Mouse (Mus musculus): ENCODE data around the gene Cysrt1. TPM values are rescaled to one million over a fixed set of nuclear protein-coding genes. Genes with fewer than 3 reads are reported as not detected.
A peak's percentile ranks its signal among the peaks of the same experiment; 100 is the strongest.

The Cysrt1 gene
- polyA plus RNA-seq, 1 experiment from 2014 or later = not detected

- H3K9ac ChIP-seq = no peak overlapping the region
- no peak overlapping the region for H3K27ac ChIP-seq
- H3K4me2 ChIP-seq (replicated peaks) = no peak overlapping the region
- no peak for ATAC-seq (ENCODE audit: insufficient number of reproducible peaks, insufficient read depth, low FRiP score, low TSS enrichment)
- H3K4me3 ChIP-seq = no peak overlapping the region
- peaks cover 21% of the 10 kb centered on the region; the same call in 1 of the 2 replicates for H3K27me3 ChIP-seq
- H3K9me3 ChIP-seq = no peaks in the 10 kb centered on the region
- 44% methylated on average over 12 of the region's 12 CpGs for WGBS
- no peaks in the 10 kb centered on the region for H3K4me1 ChIP-seq
- H3K36me3 ChIP-seq = no peaks in the 10 kb centered on the region
Measured at GRCm38 (mm10) chr2:25231038-25231437, 11.2 kb downstream of the Cysrt1 start.

DNA sequence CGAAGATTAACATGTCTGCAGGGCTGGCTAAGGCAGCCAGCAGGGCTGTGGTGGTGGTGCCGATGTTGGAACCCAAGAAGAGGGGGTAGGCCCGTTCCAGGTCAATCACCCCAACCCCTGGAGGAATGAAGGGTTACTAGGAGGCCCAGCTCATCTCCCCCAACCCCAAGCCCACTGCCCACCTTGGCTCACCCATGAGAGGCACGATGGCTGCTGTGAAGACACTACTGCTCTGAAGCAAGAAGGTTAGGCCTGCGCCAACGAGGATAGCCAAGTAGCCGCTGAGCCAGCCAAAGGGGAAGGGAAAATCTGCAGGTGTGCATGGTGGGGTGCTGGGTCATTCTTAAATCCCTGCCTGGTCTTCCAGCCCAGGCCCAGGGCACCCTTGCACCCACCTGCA lies 11.7 kb downstream of the Cysrt1 start:
- no peaks in the 10 kb centered on the region for H3K9me3 ChIP-seq
- ATAC-seq (ENCODE audit: insufficient number of reproducible peaks, insufficient read depth, low FRiP score, low TSS enrichment) = no peak
- WGBS = 89% methylated on average over 7 of the region's 7 CpGs

DNA sequence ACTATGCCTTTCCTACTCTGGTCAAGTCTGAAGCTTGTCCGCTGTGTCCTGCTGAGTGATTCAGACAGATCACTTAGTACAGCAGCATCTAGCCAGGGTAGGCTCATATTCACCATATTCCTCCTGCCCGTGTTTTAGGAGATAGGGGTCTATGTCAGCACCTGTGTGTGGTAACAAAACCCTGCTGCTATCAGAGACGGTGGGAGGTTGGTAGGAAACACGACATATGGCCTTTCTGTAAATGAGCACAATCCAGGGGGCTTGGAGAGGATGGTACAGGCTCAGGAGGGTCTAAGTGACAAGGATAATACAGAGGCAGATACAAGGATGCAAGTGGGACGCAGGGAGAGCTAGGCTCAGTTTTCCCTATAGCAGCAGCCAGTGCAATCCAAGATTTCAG lies 12.7 kb downstream of the Cysrt1 start:
- WGBS = 76% methylated on average over 5 of the region's 5 CpGs
- Histone ChIP-seq H3K4me3 (no peak overlapping the region), H3K36me3 (no peaks in the 10 kb centered on the region), H3K27ac (no peak overlapping the region), H3K9ac (no peak overlapping the region), H3K4me1 (0 out of 2 replicates have a peak, but pooled peaks cover 4% of the 10 kb centered on the region), H3K4me2 (replicated peaks) (no peak overlapping the region), H3K27me3 (peaks cover 13% of the 10 kb centered on the region; the same call in 1 of the 2 replicates), H3K9me3 (no peaks in the 10 kb centered on the region)
- ATAC-seq (ENCODE audit: insufficient number of reproducible peaks, insufficient read depth, low FRiP score, low TSS enrichment) = no peak

More for the DNA sequence above, 11.7 kb downstream of the Cysrt1 start:
- Histone ChIP-seq H3K4me3 (no peak overlapping the region), H3K9ac (no peak overlapping the region), H3K4me2 (replicated peaks) (no peak overlapping the region), H3K36me3 (no peaks in the 10 kb centered on the region), H3K4me1 (0 out of 2 replicates have a peak, but pooled peaks cover 2% of the 10 kb centered on the region), H3K27ac (no peak overlapping the region), H3K27me3 (peaks cover 17% of the 10 kb centered on the region; the same call in 1 of the 2 replicates)

GRCm38 (mm10) chr2:25228995-25229530 lies 13.2 kb downstream of the Cysrt1 start:
- no peak overlapping the region for H3K27ac ChIP-seq
- no peaks in the 10 kb centered on the region for H3K36me3 ChIP-seq
- no peaks in the 10 kb centered on the region for H3K9me3 ChIP-seq
- no peak overlapping the region for H3K4me3 ChIP-seq
- H3K27me3 ChIP-seq = peaks cover 13% of the 10 kb centered on the region; the same call in 1 of the 2 replicates
- H3K9ac ChIP-seq = no peak overlapping the region
- 69% methylated on average over 6 of the region's 6 CpGs for WGBS
- 0 out of 2 replicates have a peak, but pooled peaks cover 4% of the 10 kb centered on the region for H3K4me1 ChIP-seq
- ATAC-seq (ENCODE audit: insufficient number of reproducible peaks, insufficient read depth, low FRiP score, low TSS enrichment) = no peak
- no peak overlapping the region; the same call in 1 of the 2 replicates for H3K4me2 ChIP-seq (replicated peaks)

GRCm38 (mm10) chr2:25228431-25228889 lies 13.8 kb downstream of the Cysrt1 start:
- Histone ChIP-seq H3K4me3 (peak overlapping the region; percentile 2; the same call in 1 of the 2 replicates), H3K27me3 (peaks cover 13% of the 10 kb centered on the region; the same call in 1 of the 2 replicates), H3K4me2 (replicated peaks) (peak overlapping the region; percentile 30), H3K9me3 (no peaks in the 10 kb centered on the region), H3K36me3 (no peaks in the 10 kb centered on the region), H3K9ac (no peak overlapping the region), H3K4me1 (peaks cover 7% of the 10 kb centered on the region), H3K27ac (no peak overlapping the region)
- ATAC-seq (ENCODE audit: insufficient number of reproducible peaks, insufficient read depth, low FRiP score, low TSS enrichment) = no peak
- WGBS = under 1% methylated on average over 7 of the region's 7 CpGs

- Histone ChIP-seq H3K4me1 (peaks cover 11% of the 10 kb centered on the region), H3K27me3 (peaks cover 12% of the 10 kb centered on the region; the same call in 1 of the 2 replicates), H3K4me3 (no peak overlapping the region), H3K4me2 (replicated peaks) (no peak overlapping the region), H3K9me3 (no peaks in the 10 kb centered on the region), H3K9ac (no peak overlapping the region), H3K36me3 (no peaks in the 10 kb centered on the region), H3K27ac (no peak overlapping the region)
- whole genome bisulfite sequencing = 91% methylated on average over 4 of the region's 4 CpGs
- no peak for ATAC-seq (ENCODE audit: insufficient number of reproducible peaks, insufficient read depth, low FRiP score, low TSS enrichment)
Measured at GRCm38 (mm10) chr2:25227406-25227805, 14.8 kb downstream of the Cysrt1 start.

GRCm38 (mm10) chr2:25226864-25227263 lies 15.4 kb downstream of the Cysrt1 start:
- Histone ChIP-seq H3K4me1 (peaks cover 11% of the 10 kb centered on the region), H3K9ac (no peak overlapping the region), H3K4me3 (no peak overlapping the region), H3K27ac (no peak overlapping the region), H3K4me2 (replicated peaks) (no peak overlapping the region), H3K9me3 (no peaks in the 10 kb centered on the region), H3K27me3 (peaks cover 8% of the 10 kb centered on the region; the same call in 1 of the 2 replicates), H3K36me3 (peaks cover 2% of the 10 kb centered on the region; the same call in 1 of the 2 replicates)
- ATAC-seq (ENCODE audit: insufficient number of reproducible peaks, insufficient read depth, low FRiP score, low TSS enrichment) = no peak
- 74% methylated on average over 5 of the region's 5 CpGs for WGBS

DNA sequence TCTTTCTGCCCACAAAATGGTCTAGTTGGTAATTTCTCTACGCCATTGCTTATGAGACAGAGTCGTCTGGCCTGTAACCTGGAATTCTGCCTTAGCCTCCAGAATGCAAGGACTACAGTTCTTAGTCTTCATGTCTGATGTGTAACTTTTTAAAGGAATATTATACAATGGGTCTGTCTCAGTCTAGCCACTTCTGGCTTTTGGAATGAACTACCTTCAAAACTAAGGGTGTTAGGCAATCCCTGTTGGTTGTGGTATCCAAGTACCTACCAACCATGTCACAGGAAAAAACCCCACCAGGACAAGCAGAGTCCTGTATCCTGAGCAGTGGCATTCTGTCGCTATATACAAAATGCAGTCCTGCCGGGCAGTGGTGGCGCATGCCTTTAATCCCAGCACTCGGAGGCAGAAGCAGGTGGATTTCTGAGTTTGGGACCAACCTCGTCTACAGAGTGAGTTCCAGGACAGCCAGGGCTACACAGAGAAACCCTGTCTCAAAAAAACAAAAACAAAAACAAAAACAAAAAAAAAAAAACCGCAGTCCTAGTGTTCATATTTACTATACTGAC lies 16.4 kb downstream of the Cysrt1 start:
- no peaks in the 10 kb centered on the region; the same call in 1 of the 2 replicates for H3K27me3 ChIP-seq
- peak overlapping the region; percentile 45 for H3K4me2 ChIP-seq (replicated peaks)
- no peak overlapping the region for H3K9ac ChIP-seq
- H3K27ac ChIP-seq = peak overlapping the region; percentile 96
- 78% methylated on average over 8 of the region's 8 CpGs for WGBS
- H3K36me3 ChIP-seq = peaks cover 10% of the 10 kb centered on the region; the same call in 1 of the 2 replicates
- H3K4me1 ChIP-seq = peaks cover 11% of the 10 kb centered on the region
- no peaks in the 10 kb centered on the region for H3K9me3 ChIP-seq
- ATAC-seq (ENCODE audit: insufficient number of reproducible peaks, insufficient read depth, low FRiP score, low TSS enrichment) = no peak
- H3K4me3 ChIP-seq = no peak overlapping the region

DNA sequence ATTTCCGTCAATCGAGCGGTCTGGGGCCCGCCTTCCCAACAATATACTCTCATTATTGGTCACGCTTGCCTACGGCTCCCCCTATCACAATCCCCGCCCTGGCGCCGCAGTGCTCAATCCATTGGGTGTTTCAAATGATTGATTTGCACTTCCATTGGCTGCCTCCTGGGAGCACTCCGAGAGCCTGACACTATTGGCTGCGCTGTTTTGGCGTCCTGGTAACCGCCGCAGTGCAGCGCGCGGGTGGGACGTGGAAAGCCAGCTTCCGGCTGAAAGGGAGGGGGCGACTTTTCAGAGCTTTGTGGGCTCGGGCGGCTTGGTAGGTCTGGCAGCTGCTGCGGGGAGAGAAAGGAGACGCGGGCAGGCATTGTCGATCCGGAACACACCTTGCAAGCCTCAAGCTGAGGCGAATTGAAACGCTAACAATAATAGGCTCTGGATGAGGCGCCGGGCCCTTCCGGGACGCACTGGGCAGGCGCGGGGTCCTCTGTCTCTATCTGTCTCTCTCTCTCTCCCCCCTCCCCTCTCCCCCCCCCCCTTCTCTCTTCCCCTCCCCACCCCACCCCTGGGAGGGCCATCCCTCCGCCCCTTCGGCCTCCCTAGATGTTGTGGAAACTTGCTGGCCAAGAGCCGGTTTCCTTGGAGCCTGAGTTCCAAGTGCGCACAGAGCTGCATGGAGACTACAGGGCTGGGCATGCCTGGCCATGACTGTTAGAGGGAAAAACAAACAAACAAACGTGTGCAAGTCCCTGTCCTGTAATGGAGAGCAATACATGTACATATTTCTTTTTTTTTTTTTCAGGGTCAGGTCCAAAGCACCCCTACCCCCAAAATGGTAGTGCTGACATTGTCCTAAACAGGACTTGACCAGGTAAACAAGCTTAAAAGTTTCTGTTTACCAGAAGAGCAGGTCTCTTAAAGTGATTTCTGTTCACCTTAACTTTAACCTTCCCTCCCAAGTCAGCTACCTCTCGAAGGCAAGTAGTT lies 17.2 kb downstream of the Cysrt1 start:
- peaks cover 11% of the 10 kb centered on the region for H3K4me1 ChIP-seq
- WGBS = 2% methylated on average over 38 of the region's 41 CpGs
- ATAC-seq (ENCODE audit: insufficient number of reproducible peaks, insufficient read depth, low FRiP score, low TSS enrichment) = peak; percentile 98
- peak overlapping the region; percentile 65 for H3K4me3 ChIP-seq
- peaks cover 10% of the 10 kb centered on the region; the same call in 1 of the 2 replicates for H3K36me3 ChIP-seq
- peak overlapping the region; percentile 45 for H3K4me2 ChIP-seq (replicated peaks)
- no peaks in the 10 kb centered on the region; the same call in 1 of the 2 replicates for H3K27me3 ChIP-seq
- H3K27ac ChIP-seq = peak overlapping the region; percentile 96
- no peaks in the 10 kb centered on the region for H3K9me3 ChIP-seq
- H3K9ac ChIP-seq = peak overlapping the region; percentile 53

DNA sequence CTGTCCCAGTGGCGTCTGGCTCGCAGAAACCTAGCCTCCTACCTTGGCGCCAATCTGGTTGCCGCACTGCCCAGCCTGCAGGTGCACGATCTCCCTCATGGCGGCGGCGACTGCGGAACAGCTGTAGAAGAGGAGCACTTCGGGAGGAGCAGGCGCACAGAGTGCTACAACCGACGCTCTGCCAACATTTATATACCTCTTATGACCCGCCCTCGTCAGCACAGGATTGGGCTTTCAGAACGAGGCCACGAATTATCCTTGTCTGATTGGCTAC lies 17.8 kb downstream of the Cysrt1 start, which contains the start of gene Tubb4b:
Gene Tubb4b (minus strand): TSS at position 211 of the 274 bp plus-strand sequence.
- Histone ChIP-seq H3K4me2 (replicated peaks) (peak within 1 kb of the TSS; percentile 78), H3K27me3 (no peaks in the 10 kb centered on the region; the same call in 1 of the 2 replicates), H3K36me3 (peaks cover 10% of the 10 kb centered on the region; the same call in 1 of the 2 replicates), H3K9me3 (no peaks in the 10 kb centered on the region), H3K27ac (peak within 1 kb of the TSS; percentile 96), H3K9ac (peak within 1 kb of the TSS; percentile 73), H3K4me3 (peak within 1 kb of the TSS; percentile 65), H3K4me1 (peaks cover 11% of the 10 kb centered on the region)
- ATAC-seq (ENCODE audit: insufficient number of reproducible peaks, insufficient read depth, low FRiP score, low TSS enrichment) = no peak
- 0% methylated on average over 17 of the region's 17 CpGs for WGBS

All from embryonic facial prominence, embryonic 12.5 days (tissue).